Mouse (Mus musculus): ENCODE measurements around the gene Vrk2.

- no peak for TF ChIP-seq ZC3H11A (IDR thresholded peaks at IDR 0.05; ENCODE audit: borderline replicate concordance, low read depth, low read length)
- TF ChIP-seq HCFC1 (IDR thresholded peaks at IDR 0.05; ENCODE audit: borderline replicate concordance, insufficient read depth, low read length), result no peak
- TF ChIP-seq CHD2 (IDR thresholded peaks at IDR 0.05; ENCODE audit: low read depth, low read length), result no peak
- no peak for TF ChIP-seq ZNF384 (IDR thresholded peaks at IDR 0.05; ENCODE audit: low read depth, low read length)
- no peak for TF ChIP-seq MAFK (IDR thresholded peaks at IDR 0.05; ENCODE audit: insufficient read depth, low read depth, low read length)
Measured at GRCm38 (mm10) chr11:26454081-26454480, 139.7 kb downstream of the Vrk2 start.
